Mouse (Mus musculus): ENCODE measurements around the gene Dhx29. TPM values are rescaled to one million over a fixed set of nuclear protein-coding genes. Genes with fewer than 3 reads are reported as not detected.

Gene Dhx29
- polyA plus RNA-seq, 1 experiment from 2014 or later, result 32.1 TPM

- no peaks in the 10 kb centered on the region for H3K36me3 ChIP-seq (ENCODE audit: control insufficient read depth, insufficient read depth, low read length)
- no peaks in the 10 kb centered on the region for H3K9me3 ChIP-seq (ENCODE audit: control insufficient read depth, low read length)
- peaks cover 94% of the 10 kb centered on the region for H3K27me3 ChIP-seq (ENCODE audit: control insufficient read depth, insufficient read depth, low read length)
- peak within 1 kb of the TSS; percentile 59 for H3K4me2 ChIP-seq
- peak within 1 kb of the TSS; percentile 39 for H3K4me3 ChIP-seq (ENCODE audit: low read depth, low read length)
- DNase-seq (ENCODE audit: low spot score, missing footprints), result peak; percentile 94
- H3K4me1 ChIP-seq (ENCODE audit: control insufficient read depth, insufficient read depth, low read length), result peaks cover 10% of the 10 kb centered on the region
- peak; percentile 47 for ATAC-seq (ENCODE audit: low FRiP score)
- no peak within 1 kb of the TSS for H3K9ac ChIP-seq (ENCODE audit: low read length)
- H3K27ac ChIP-seq (ENCODE audit: low read depth, low read length), result no peak within 1 kb of the TSS
- under 1% methylated on average over 63 of the region's 63 CpGs for WGBS
Observed at GRCm38 (mm10) chr13:112993531-112994152, 66.4 kb downstream of the Dhx29 start, which contains the start of gene Mcidas. TSS of gene Mcidas (plus strand) at chr13:112993845.

GRCm38 (mm10) chr13:112994191-112994590 lies 66.9 kb downstream of the Dhx29 start:
- Histone ChIP-seq H3K4me1 (ENCODE audit: control insufficient read depth, insufficient read depth, low read length) (peaks cover 6% of the 10 kb centered on the region), H3K9me3 (ENCODE audit: control insufficient read depth, low read length) (no peaks in the 10 kb centered on the region), H3K4me3 (ENCODE audit: low read depth, low read length) (peak overlapping the region; percentile 39), H3K9ac (ENCODE audit: low read length) (no peak overlapping the region), H3K4me2 (peak overlapping the region; percentile 59), H3K36me3 (ENCODE audit: control insufficient read depth, insufficient read depth, low read length) (no peaks in the 10 kb centered on the region), H3K27me3 (ENCODE audit: control insufficient read depth, insufficient read depth, low read length) (peaks cover 94% of the 10 kb centered on the region), H3K27ac (ENCODE audit: low read depth, low read length) (no peak overlapping the region)
- WGBS, result under 1% methylated on average over 25 of the region's 25 CpGs
- DNase-seq (ENCODE audit: low spot score, missing footprints), result peak; percentile 94
- peak; percentile 51 for ATAC-seq (ENCODE audit: low FRiP score)

GRCm38 (mm10) chr13:112996407-112996806 lies 69.2 kb downstream of the Dhx29 start:
- H3K4me2 ChIP-seq, result no peak overlapping the region
- H3K27ac ChIP-seq (ENCODE audit: low read depth, low read length), result no peak overlapping the region
- H3K4me1 ChIP-seq (ENCODE audit: control insufficient read depth, insufficient read depth, low read length), result peaks cover 3% of the 10 kb centered on the region
- H3K27me3 ChIP-seq (ENCODE audit: control insufficient read depth, insufficient read depth, low read length), result peaks cover 84% of the 10 kb centered on the region
- H3K4me3 ChIP-seq (ENCODE audit: low read depth, low read length), result no peak overlapping the region
- 65% methylated on average over 4 of the region's 4 CpGs for WGBS
- no peak overlapping the region for H3K9ac ChIP-seq (ENCODE audit: low read length)
- no peaks in the 10 kb centered on the region for H3K9me3 ChIP-seq (ENCODE audit: control insufficient read depth, low read length)
- no peak for ATAC-seq (ENCODE audit: low FRiP score)
- DNase-seq (ENCODE audit: low spot score, missing footprints), result peak; percentile 82
- no peaks in the 10 kb centered on the region for H3K36me3 ChIP-seq (ENCODE audit: control insufficient read depth, insufficient read depth, low read length)

GRCm38 (mm10) chr13:112997369-112997768 lies 70.1 kb downstream of the Dhx29 start:
- 67% methylated on average over 6 of the region's 6 CpGs for WGBS
- no peak overlapping the region for H3K4me3 ChIP-seq (ENCODE audit: low read depth, low read length)
- H3K9me3 ChIP-seq (ENCODE audit: control insufficient read depth, low read length), result no peaks in the 10 kb centered on the region
- H3K36me3 ChIP-seq (ENCODE audit: control insufficient read depth, insufficient read depth, low read length), result no peaks in the 10 kb centered on the region
- peaks cover 3% of the 10 kb centered on the region for H3K4me1 ChIP-seq (ENCODE audit: control insufficient read depth, insufficient read depth, low read length)
- DNase-seq (ENCODE audit: low spot score, missing footprints), result no peak
- peaks cover 79% of the 10 kb centered on the region for H3K27me3 ChIP-seq (ENCODE audit: control insufficient read depth, insufficient read depth, low read length)
- H3K27ac ChIP-seq (ENCODE audit: low read depth, low read length), result no peak overlapping the region
- H3K4me2 ChIP-seq, result no peak overlapping the region
- no peak overlapping the region for H3K9ac ChIP-seq (ENCODE audit: low read length)
- no peak for ATAC-seq (ENCODE audit: low FRiP score)

- under 1% methylated on average over 46 of the region's 46 CpGs for WGBS
Observed at GRCm38 (mm10) chr13:112998427-112999201, 71.4 kb downstream of the Dhx29 start.

GRCm38 (mm10) chr13:113000090-113000489 lies 72.8 kb downstream of the Dhx29 start:
- no peak overlapping the region for H3K9ac ChIP-seq (ENCODE audit: low read length)
- H3K27me3 ChIP-seq (ENCODE audit: control insufficient read depth, insufficient read depth, low read length), result peaks cover 52% of the 10 kb centered on the region
- no peaks in the 10 kb centered on the region for H3K4me1 ChIP-seq (ENCODE audit: control insufficient read depth, insufficient read depth, low read length)
- no peak for ATAC-seq (ENCODE audit: low FRiP score)
- no peaks in the 10 kb centered on the region for H3K36me3 ChIP-seq (ENCODE audit: control insufficient read depth, insufficient read depth, low read length)
- H3K4me2 ChIP-seq, result no peak overlapping the region
- no peak overlapping the region for H3K27ac ChIP-seq (ENCODE audit: low read depth, low read length)
- peak; percentile 81 for DNase-seq (ENCODE audit: low spot score, missing footprints)
- H3K9me3 ChIP-seq (ENCODE audit: control insufficient read depth, low read length), result no peaks in the 10 kb centered on the region
- WGBS, result 91% methylated on average over 3 of the region's 3 CpGs
- no peak overlapping the region for H3K4me3 ChIP-seq (ENCODE audit: low read depth, low read length)

More at GRCm38 (mm10) chr13:112998427-112999201, 71.4 kb downstream of the Dhx29 start:
- peak; percentile 51 for ATAC-seq (ENCODE audit: low FRiP score)
- H3K27ac ChIP-seq (ENCODE audit: low read depth, low read length), result no peak overlapping the region
- H3K36me3 ChIP-seq (ENCODE audit: control insufficient read depth, insufficient read depth, low read length), result no peaks in the 10 kb centered on the region
- peak overlapping the region; percentile 44; the same call in 1 of the 2 replicates for H3K9ac ChIP-seq (ENCODE audit: low read length)
- peaks cover 3% of the 10 kb centered on the region for H3K4me1 ChIP-seq (ENCODE audit: control insufficient read depth, insufficient read depth, low read length)
- peak; percentile 95 for DNase-seq (ENCODE audit: low spot score, missing footprints)
- no peaks in the 10 kb centered on the region for H3K9me3 ChIP-seq (ENCODE audit: control insufficient read depth, low read length)
- H3K27me3 ChIP-seq (ENCODE audit: control insufficient read depth, insufficient read depth, low read length), result peaks cover 67% of the 10 kb centered on the region
- peak overlapping the region; percentile 40 for H3K4me3 ChIP-seq (ENCODE audit: low read depth, low read length)
- H3K4me2 ChIP-seq, result peak overlapping the region; percentile 80

- H3K4me2 ChIP-seq, result no peak overlapping the region
- ATAC-seq (ENCODE audit: low FRiP score) (no peak), DNase-seq (ENCODE audit: low spot score, missing footprints) (no peak)
- H3K4me1 ChIP-seq (ENCODE audit: control insufficient read depth, insufficient read depth, low read length), result no peaks in the 10 kb centered on the region
- H3K27me3 ChIP-seq (ENCODE audit: control insufficient read depth, insufficient read depth, low read length), result peaks cover 47% of the 10 kb centered on the region
- H3K36me3 ChIP-seq (ENCODE audit: control insufficient read depth, insufficient read depth, low read length), result no peaks in the 10 kb centered on the region
- H3K9ac ChIP-seq (ENCODE audit: low read length), result no peak overlapping the region
- H3K4me3 ChIP-seq (ENCODE audit: low read depth, low read length), result no peak overlapping the region
- 72% methylated on average over 9 of the region's 9 CpGs for WGBS
- no peaks in the 10 kb centered on the region for H3K9me3 ChIP-seq (ENCODE audit: control insufficient read depth, low read length)
- no peak overlapping the region for H3K27ac ChIP-seq (ENCODE audit: low read depth, low read length)
Observed at GRCm38 (mm10) chr13:113000576-113001318, 73.5 kb downstream of the Dhx29 start.

GRCm38 (mm10) chr13:113012683-113013082 lies 85.4 kb downstream of the Dhx29 start:
- H3K27me3 ChIP-seq (ENCODE audit: control insufficient read depth, insufficient read depth, low read length), result no peaks in the 10 kb centered on the region
- no peak overlapping the region for H3K27ac ChIP-seq (ENCODE audit: low read depth, low read length)
- H3K4me1 ChIP-seq (ENCODE audit: control insufficient read depth, insufficient read depth, low read length), result no peaks in the 10 kb centered on the region
- H3K4me3 ChIP-seq (ENCODE audit: low read depth, low read length), result no peak overlapping the region
- H3K9ac ChIP-seq (ENCODE audit: low read length), result no peak overlapping the region
- 85% methylated on average over 6 of the region's 6 CpGs for WGBS
- ATAC-seq (ENCODE audit: low FRiP score) (no peak), DNase-seq (ENCODE audit: low spot score, missing footprints) (no peak)
- H3K4me2 ChIP-seq, result no peak overlapping the region
- H3K36me3 ChIP-seq (ENCODE audit: control insufficient read depth, insufficient read depth, low read length), result no peaks in the 10 kb centered on the region
- H3K9me3 ChIP-seq (ENCODE audit: control insufficient read depth, low read length), result no peaks in the 10 kb centered on the region

Data from midbrain, embryonic 11.5 days (tissue).